Mouse (Mus musculus): ENCODE data around the gene Tex2.

DNA sequence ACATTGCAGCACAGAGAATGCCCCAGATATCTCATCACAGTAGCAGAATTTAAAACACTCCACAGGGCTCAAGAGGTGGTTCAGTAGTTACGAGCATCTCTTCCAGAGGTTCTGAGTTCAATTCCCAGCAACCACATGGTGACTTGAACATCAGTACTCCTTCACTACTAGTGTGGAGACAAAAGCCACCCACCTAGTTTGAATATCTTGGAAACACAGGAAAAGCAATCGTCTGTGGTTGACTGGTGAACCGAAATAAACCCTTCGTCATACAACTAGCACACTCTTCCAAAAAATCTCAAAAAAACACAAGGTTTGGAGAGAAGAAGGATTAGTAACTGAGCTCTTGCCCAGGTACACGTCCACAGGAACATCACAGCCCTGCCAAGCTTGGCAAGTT lies 149.4 kb downstream of the Tex2 start:
- TF ChIP-seq CTCF (IDR thresholded peaks at IDR 0.05; ENCODE audit: low read depth, low read length) (no peak), POLR2A (IDR thresholded peaks at IDR 0.05; ENCODE audit: borderline replicate concordance, low read depth, low read length) (no peak)
